In genomic region chr2:153274200-153274918, GRCm38 (mm10) we compare ENCODE assay signal across 7 mouse cellular contexts. TPM values are rescaled to one million over a fixed set of nuclear protein-coding genes. Genes with fewer than 3 reads are reported as not detected.
A peak's percentile ranks its signal among the peaks of the same experiment; 100 is the strongest.
DNase-seq lines count a peak whose midpoint lies in the region; ATAC-seq and TF ChIP-seq lines count a peak whose summit lies in the region.
"Not testable (repeated sequence)": the region's sequence is repeated elsewhere in the genome, so short reads cannot be mapped to it uniquely, and the experiment has no call there.

No protein-coding gene starts in this region.

- not testable (repeated sequence) for H3K27me3 ChIP-seq in heart, embryonic 15.5 days; intestine, embryonic 16.5 days (replicated peaks; ENCODE audit: control insufficient read depth, insufficient read depth, low read length); liver, embryonic 12.5 days (replicated peaks); lung, embryonic 15.5 days; stomach, postnatal 0 days (ENCODE audit: control insufficient read depth, insufficient read depth, low read length)

- 69% methylated on average over 6 of the region's 6 CpGs for WGBS in heart, embryonic 15.5 days
- WGBS in intestine, embryonic 16.5 days, result 69% methylated on average over 6 of the region's 6 CpGs
- WGBS in liver, embryonic 12.5 days (ENCODE audit: insufficient replicate concordance), result 39% methylated on average over 6 of the region's 6 CpGs
- 56% methylated on average over 6 of the region's 6 CpGs for WGBS in lung, embryonic 15.5 days
- WGBS in stomach, postnatal 0 days, result 54% methylated on average over 6 of the region's 6 CpGs

- not testable (repeated sequence) for TF ChIP-seq CTCF in stomach, postnatal 0 days (IDR thresholded peaks at IDR 0.05; ENCODE audit: low read depth)

- TF ChIP-seq EP300 in stomach, postnatal 0 days (optimal IDR thresholded peaks at IDR 0.05), result not testable (repeated sequence)

- not testable (repeated sequence) for DNase-seq in stomach, postnatal 0 days (ENCODE audit: low spot score)

- not testable (repeated sequence) for H3K9ac ChIP-seq in heart, embryonic 15.5 days; intestine, embryonic 16.5 days (ENCODE audit: low read depth, low read length); liver, embryonic 12.5 days; lung, embryonic 15.5 days; stomach, postnatal 0 days (ENCODE audit: low read length)

- H3K9me3 ChIP-seq in heart, embryonic 15.5 days (replicated peaks); intestine, embryonic 16.5 days (ENCODE audit: control insufficient read depth, low read length); liver, embryonic 12.5 days (replicated peaks); lung, embryonic 15.5 days; stomach, postnatal 0 days (ENCODE audit: control insufficient read depth, low read length): not testable (repeated sequence)

- H3K4me1 ChIP-seq in heart, embryonic 15.5 days (replicated peaks); lung, embryonic 15.5 days; stomach, postnatal 0 days (replicated peaks; ENCODE audit: control insufficient read depth, insufficient read depth): not testable (repeated sequence)
- H3K4me1 ChIP-seq in intestine, embryonic 16.5 days (ENCODE audit: control insufficient read depth, insufficient read depth, low read length), result peaks cover 14% of the 10 kb centered on the region
- peaks cover 42% of the 10 kb centered on the region for H3K4me1 ChIP-seq in liver, embryonic 12.5 days

- H3K4me3 ChIP-seq in heart, embryonic 15.5 days; intestine, embryonic 16.5 days (ENCODE audit: low read length); liver, embryonic 12.5 days; lung, embryonic 15.5 days; stomach, postnatal 0 days (ENCODE audit: low read depth, low read length): not testable (repeated sequence)

- H3K27ac ChIP-seq in heart, embryonic 15.5 days; intestine, embryonic 16.5 days (ENCODE audit: low read length); lung, embryonic 15.5 days; stomach, postnatal 0 days (replicated peaks): not testable (repeated sequence)
- peak overlapping the region; percentile 20; the same call in 1 of the 2 replicates for H3K27ac ChIP-seq in liver, embryonic 12.5 days

- ATAC-seq in erythroblast, adult 5-6 weeks (replicated peaks; ENCODE audit: low FRiP score, poor library complexity, severe bottlenecking), result peak; percentile 77
- peak; percentile 50; the same call in 1 of the 2 replicates for ATAC-seq in heart, embryonic 15.5 days (replicated peaks; ENCODE audit: insufficient number of reproducible peaks, insufficient read depth, low FRiP score, low read depth)
- peak; percentile 34; the same call in 1 of the 2 replicates for ATAC-seq in intestine, embryonic 16.5 days
- ATAC-seq in liver, embryonic 12.5 days, result peak; percentile 53
- peak; percentile 58; the same call in 1 of the 2 replicates for ATAC-seq in lung, embryonic 15.5 days (ENCODE audit: borderline replicate concordance, extremely low read depth, low FRiP score, low TSS enrichment)
- ATAC-seq in megakaryocyte-erythroid progenitor cell, adult 5-6 weeks (replicated peaks; ENCODE audit: low FRiP score, low TSS enrichment, poor library complexity, severe bottlenecking), result peak; percentile 86
- peak; percentile 82 for ATAC-seq in stomach, postnatal 0 days (ENCODE audit: low FRiP score, low TSS enrichment)

- H3K36me3 ChIP-seq in heart, embryonic 15.5 days; intestine, embryonic 16.5 days (ENCODE audit: control insufficient read depth, insufficient read depth, low read length); liver, embryonic 12.5 days; lung, embryonic 15.5 days; stomach, postnatal 0 days (ENCODE audit: control insufficient read depth, insufficient read depth, low read length): not testable (repeated sequence)

- not testable (repeated sequence) for H3K4me2 ChIP-seq in heart, embryonic 15.5 days; intestine, embryonic 16.5 days (ENCODE audit: low read depth, low read length); liver, embryonic 12.5 days; lung, embryonic 15.5 days; stomach, postnatal 0 days (replicated peaks; ENCODE audit: low read depth)

RNA-seq across cellular contexts. Expression of gene Kif3b, which starts 16.9 kb away (rescaled TPM):
- 2.9 and 6.5 TPM in 2 replicates for total RNA-seq in erythroblast, adult 5-6 weeks (2015; ENCODE audit: low replicate concordance)
- 5.4 and 5.7 TPM in 2 replicates for total RNA-seq in erythroblast, adult 5-6 weeks (2017; ENCODE audit: low replicate concordance)
- 3.9 and 5.8 TPM in 2 replicates for polyA plus RNA-seq in heart, embryonic 15.5 days (2015; fragmentation: Nextera tagmentation; extraction: Ambion mirVana)
- 8.2 and 8.3 TPM in 2 replicates for polyA plus RNA-seq in intestine, embryonic 16.5 days (2015; fragmentation: Nextera tagmentation; extraction: Ambion mirVana)
- 2.7 and 2.9 TPM in 2 replicates for polyA plus RNA-seq in liver, embryonic 12.5 days (2016; fragmentation: Nextera tagmentation; extraction: Ambion mirVana)
- 6.2 and 7.3 TPM in 2 replicates for polyA plus RNA-seq in lung, embryonic 15.5 days (2015; fragmentation: Nextera tagmentation; extraction: Ambion mirVana)
- total RNA-seq in megakaryocyte-erythroid progenitor cell, adult 5-6 weeks (2014; fragmentation: Nextera tagmentation), result 10.2 and 10.5 TPM in 2 replicates
- 8.6 and 10.3 TPM in 2 replicates for total RNA-seq in megakaryocyte-erythroid progenitor cell, adult 5-6 weeks (2017)
- polyA plus RNA-seq in stomach, postnatal 0 days (2015; fragmentation: Nextera tagmentation; extraction: Ambion mirVana), result 3.1 and 3.2 TPM in 2 replicates

RNA-seq across cellular contexts. Expression of gene Pofut1, which starts 33.0 kb away (rescaled TPM):
- total RNA-seq in erythroblast, adult 5-6 weeks (2015; ENCODE audit: low replicate concordance), result 1.3 and 2.5 TPM in 2 replicates
- total RNA-seq in erythroblast, adult 5-6 weeks (2017; ENCODE audit: low replicate concordance), result 9.2 and 15.5 TPM in 2 replicates
- 3.9 and 4.9 TPM in 2 replicates for polyA plus RNA-seq in heart, embryonic 15.5 days (2015; fragmentation: Nextera tagmentation; extraction: Ambion mirVana)
- 13.3 and 13.5 TPM in 2 replicates for polyA plus RNA-seq in intestine, embryonic 16.5 days (2015; fragmentation: Nextera tagmentation; extraction: Ambion mirVana)
- polyA plus RNA-seq in liver, embryonic 12.5 days (2016; fragmentation: Nextera tagmentation; extraction: Ambion mirVana), result 3.6 and 4.3 TPM in 2 replicates
- 5.8 and 6.1 TPM in 2 replicates for polyA plus RNA-seq in lung, embryonic 15.5 days (2015; fragmentation: Nextera tagmentation; extraction: Ambion mirVana)
- total RNA-seq in megakaryocyte-erythroid progenitor cell, adult 5-6 weeks (2014; fragmentation: Nextera tagmentation), result 26.4 and 27.1 TPM in 2 replicates
- total RNA-seq in megakaryocyte-erythroid progenitor cell, adult 5-6 weeks (2017), result 14.8 and 22.3 TPM in 2 replicates
- 2.6 and 2.7 TPM in 2 replicates for polyA plus RNA-seq in stomach, postnatal 0 days (2015; fragmentation: Nextera tagmentation; extraction: Ambion mirVana)

RNA-seq across cellular contexts. Expression of gene Plagl2, which starts 33.1 kb away (rescaled TPM):
- 33.4 and 36.8 TPM in 2 replicates for total RNA-seq in erythroblast, adult 5-6 weeks (2015; ENCODE audit: low replicate concordance)
- 8.7 and 13.2 TPM in 2 replicates for total RNA-seq in erythroblast, adult 5-6 weeks (2017; ENCODE audit: low replicate concordance)
- 7.6 and 11.6 TPM in 2 replicates for polyA plus RNA-seq in heart, embryonic 15.5 days (2015; fragmentation: Nextera tagmentation; extraction: Ambion mirVana)
- polyA plus RNA-seq in intestine, embryonic 16.5 days (2015; fragmentation: Nextera tagmentation; extraction: Ambion mirVana), result 53.5 and 67.5 TPM in 2 replicates
- 24.4 and 26.8 TPM in 2 replicates for polyA plus RNA-seq in liver, embryonic 12.5 days (2016; fragmentation: Nextera tagmentation; extraction: Ambion mirVana)
- polyA plus RNA-seq in lung, embryonic 15.5 days (2015; fragmentation: Nextera tagmentation; extraction: Ambion mirVana), result 12.9 and 13.0 TPM in 2 replicates
- total RNA-seq in megakaryocyte-erythroid progenitor cell, adult 5-6 weeks (2014; fragmentation: Nextera tagmentation), result 38.6 and 46.5 TPM in 2 replicates
- total RNA-seq in megakaryocyte-erythroid progenitor cell, adult 5-6 weeks (2017), result 3.7 and 10.0 TPM in 2 replicates
- polyA plus RNA-seq in stomach, postnatal 0 days (2015; fragmentation: Nextera tagmentation; extraction: Ambion mirVana), result 6.9 and 7.7 TPM in 2 replicates

RNA-seq across cellular contexts. Expression of gene Tspyl3, which starts 49.1 kb away (rescaled TPM):
- total RNA-seq in erythroblast, adult 5-6 weeks (2015; ENCODE audit: low replicate concordance), result 2.5 TPM in 2 replicates
- 1.2 and 1.5 TPM in 2 replicates for total RNA-seq in erythroblast, adult 5-6 weeks (2017; ENCODE audit: low replicate concordance)
- 4.3 and 8.0 TPM in 2 replicates for polyA plus RNA-seq in heart, embryonic 15.5 days (2015; fragmentation: Nextera tagmentation; extraction: Ambion mirVana)
- 10.7 and 11.4 TPM in 2 replicates for polyA plus RNA-seq in intestine, embryonic 16.5 days (2015; fragmentation: Nextera tagmentation; extraction: Ambion mirVana)
- polyA plus RNA-seq in liver, embryonic 12.5 days (2016; fragmentation: Nextera tagmentation; extraction: Ambion mirVana), result 4.1 and 4.6 TPM in 2 replicates
- polyA plus RNA-seq in lung, embryonic 15.5 days (2015; fragmentation: Nextera tagmentation; extraction: Ambion mirVana), result 8.2 and 8.9 TPM in 2 replicates
- 6.5 and 8.0 TPM in 2 replicates for total RNA-seq in megakaryocyte-erythroid progenitor cell, adult 5-6 weeks (2014; fragmentation: Nextera tagmentation)
- total RNA-seq in megakaryocyte-erythroid progenitor cell, adult 5-6 weeks (2017), result 2.0 and 5.6 TPM in 2 replicates
- 3.3 and 3.4 TPM in 2 replicates for polyA plus RNA-seq in stomach, postnatal 0 days (2015; fragmentation: Nextera tagmentation; extraction: Ambion mirVana)

Comparison
In these comparisons a context has a peak if more than half of its experiments do, and no peak if none do; other contexts are left out.
1. ATAC-seq: peak in every context shown above with its lines; median percentile 86 in megakaryocyte-erythroid progenitor cell, adult 5-6 weeks; 82 in stomach, postnatal 0 days; 77 in erythroblast, adult 5-6 weeks; 58 in lung, embryonic 15.5 days; 53 in liver, embryonic 12.5 days; 50 in heart, embryonic 15.5 days; 34 in intestine, embryonic 16.5 days.